Mouse (Mus musculus): ENCODE measurements around the gene Itpr3.

GRCm38 (mm10) chr17:27083601-27084000 lies 26.5 kb downstream of the Itpr3 start:
- TF ChIP-seq ZC3H11A (IDR thresholded peaks at IDR 0.05; ENCODE audit: borderline replicate concordance, low read depth, low read length) = no peak
- TF ChIP-seq CHD2 (IDR thresholded peaks at IDR 0.05; ENCODE audit: low read depth, low read length) = no peak
- TF ChIP-seq HCFC1 (IDR thresholded peaks at IDR 0.05; ENCODE audit: borderline replicate concordance, insufficient read depth, low read length) = no peak
- no peak for TF ChIP-seq MAFK (IDR thresholded peaks at IDR 0.05; ENCODE audit: insufficient read depth, low read depth, low read length)
- TF ChIP-seq ZNF384 (IDR thresholded peaks at IDR 0.05; ENCODE audit: low read depth, low read length) = no peak

All from ES-E14 (cell line).